Mouse (Mus musculus) monocyte, adult 5-6 weeks (primary cell): ENCODE data around the gene Pitpnc1. TPM values are rescaled to one million over a fixed set of nuclear protein-coding genes. Genes with fewer than 3 reads are reported as not detected.
A peak's percentile ranks its signal among the peaks of the same experiment; 100 is the strongest.

Experiments
- ATAC-seq: fragments of 153-309, 156-312 bp; replicated peaks from 2 replicates; pipeline ENCODE4 v1.8.0; 2017; ENCODE audit warnings: mild to moderate bottlenecking; ENCODE audit not compliant: low TSS enrichment, insufficient number of reproducible peaks, severe bottlenecking, poor library complexity, low FRiP score
- total RNA-seq: library from RNA; stranded (forward); fragments of 200-1000, 200-491, 200-594 nt; gene quantifications from 3 replicates; pipeline ENCODE4 v1.2.3, GENCODE M21; 2017

Gene Pitpnc1
- total RNA-seq, 1 experiment from 2014 or later = 18.5 TPM

GRCm38 (mm10) chr11:107354499-107355143 is 115.9 kb downstream of the Pitpnc1 start:
- no peak for ATAC-seq

GRCm38 (mm10) chr11:107352596-107352995 is 117.9 kb downstream of the Pitpnc1 start:
- no peak for ATAC-seq

- ATAC-seq = no peak
Measured at GRCm38 (mm10) chr11:107349756-107350155, 120.7 kb downstream of the Pitpnc1 start.

- no peak for ATAC-seq
Measured at GRCm38 (mm10) chr11:107343031-107343430, 127.5 kb downstream of the Pitpnc1 start.

GRCm38 (mm10) chr11:107342432-107342831 is 128.1 kb downstream of the Pitpnc1 start:
- ATAC-seq = no peak

- ATAC-seq = no peak
Measured at GRCm38 (mm10) chr11:107341293-107341692, 129.2 kb downstream of the Pitpnc1 start.

GRCm38 (mm10) chr11:107340793-107341192 is 129.7 kb downstream of the Pitpnc1 start:
- no peak for ATAC-seq

GRCm38 (mm10) chr11:107339224-107339805 is 131.2 kb downstream of the Pitpnc1 start:
- ATAC-seq = peak; percentile 67; the same call in 1 of the 2 replicates

- no peak for ATAC-seq
Measured at GRCm38 (mm10) chr11:107337391-107338148, 132.9 kb downstream of the Pitpnc1 start.

- ATAC-seq = no peak
Measured at GRCm38 (mm10) chr11:107335756-107336155, 134.7 kb downstream of the Pitpnc1 start.

- no peak for ATAC-seq
Measured at GRCm38 (mm10) chr11:107334849-107335484, 135.5 kb downstream of the Pitpnc1 start.

GRCm38 (mm10) chr11:107332905-107333304 is 137.6 kb downstream of the Pitpnc1 start:
- ATAC-seq = no peak

GRCm38 (mm10) chr11:107332332-107332731 is 138.2 kb downstream of the Pitpnc1 start:
- ATAC-seq = no peak

GRCm38 (mm10) chr11:107331425-107331824 is 139.1 kb downstream of the Pitpnc1 start:
- no peak for ATAC-seq

- ATAC-seq = no peak
Measured at GRCm38 (mm10) chr11:107327326-107327725, 143.2 kb downstream of the Pitpnc1 start.

GRCm38 (mm10) chr11:107325739-107326725 is 144.5 kb downstream of the Pitpnc1 start:
- ATAC-seq = no peak

GRCm38 (mm10) chr11:107325226-107325625 is 145.3 kb downstream of the Pitpnc1 start:
- no peak for ATAC-seq

GRCm38 (mm10) chr11:107323173-107323572 is 147.3 kb downstream of the Pitpnc1 start:
- ATAC-seq = no peak
